16 mouse cellular contexts compared by ENCODE assay signal in genomic region chr13:103094595-103094994, GRCm38 (mm10).
A peak's percentile ranks its signal among the peaks of the same experiment; 100 is the strongest.
DNase-seq lines count a peak whose midpoint lies in the region; ATAC-seq and TF ChIP-seq lines count a peak whose summit lies in the region.
"Had no signal": no experiment of that assay in that cellular context is flagged by ENCODE, and none has a peak within 500 bp of the region (broad histone marks: within the 10 kb centered on the region; RNA-seq: fewer than 3 reads in every experiment).

No protein-coding gene starts in this region.

- intact Hi-C loops in heart, postnatal 25 days (cut with DNase I): no loop called here

- ATAC-seq in intestine, postnatal 0 days: no peak
- ATAC-seq in intestine, embryonic 16.5 days: no peak
- no peak for ATAC-seq in midbrain, embryonic 16.5 days
- no peak for ATAC-seq in midbrain, embryonic 15.5 days (replicated peaks)
- ATAC-seq in stomach, postnatal 0 days (ENCODE audit: low FRiP score, low TSS enrichment): no peak
- no peak for ATAC-seq in inflammation-experienced regulatory T-cells, adult 6 months

- no peak overlapping the region for H3K4me3 ChIP-seq in intestine, postnatal 0 days (ENCODE audit: low read depth, low read length)
- H3K4me3 ChIP-seq in intestine, embryonic 16.5 days (ENCODE audit: low read length): no peak overlapping the region
- H3K4me3 ChIP-seq in midbrain, embryonic 16.5 days (ENCODE audit: low read depth, low read length): no peak overlapping the region
- H3K4me3 ChIP-seq in midbrain, embryonic 15.5 days: no peak overlapping the region
- no peak overlapping the region for H3K4me3 ChIP-seq in stomach, postnatal 0 days (ENCODE audit: low read depth, low read length)
- H3K4me3 ChIP-seq: liver, embryonic 15.5 days had no signal

- peaks cover 8% of the 10 kb centered on the region; the same call in 1 of the 2 replicates for H3K27me3 ChIP-seq in intestine, postnatal 0 days (replicated peaks; ENCODE audit: control insufficient read depth, insufficient read depth, low read length)
- no peaks in the 10 kb centered on the region; the same call in 1 of the 2 replicates for H3K27me3 ChIP-seq in intestine, embryonic 16.5 days (replicated peaks; ENCODE audit: control insufficient read depth, insufficient read depth, low read length)
- H3K27me3 ChIP-seq in midbrain, embryonic 16.5 days (ENCODE audit: control insufficient read depth, insufficient read depth, low read depth, low read length): no peaks in the 10 kb centered on the region
- 0 out of 2 replicates have a peak, but pooled peaks cover 3% of the 10 kb centered on the region for H3K27me3 ChIP-seq in midbrain, embryonic 15.5 days (replicated peaks)
- no peaks in the 10 kb centered on the region for H3K27me3 ChIP-seq in stomach, postnatal 0 days (ENCODE audit: control insufficient read depth, insufficient read depth, low read length)

- DNase-seq in heart, adult 11 months: peak; percentile 71
- DNase-seq in heart, postnatal 25 days (ENCODE audit: low spot score): no peak
- DNase-seq in stomach, postnatal 0 days (ENCODE audit: low spot score): no peak
- DNase-seq: cerebellum, adult 8-10 months; gastrocnemius, postnatal 14 days; kidney, adult 11 months; kidney, postnatal 36 days; layer of hippocampus, postnatal 36 days; right cerebral cortex, adult 18-20 months; spleen, adult 18-20 months had no signal

- H3K4me2 ChIP-seq in intestine, postnatal 0 days (replicated peaks; ENCODE audit: low read depth): no peak overlapping the region
- H3K4me2 ChIP-seq in intestine, embryonic 16.5 days (ENCODE audit: low read depth, low read length): no peak overlapping the region
- peak overlapping the region; percentile 21 for H3K4me2 ChIP-seq in midbrain, embryonic 16.5 days (ENCODE audit: low read length)
- H3K4me2 ChIP-seq in midbrain, embryonic 15.5 days: no peak overlapping the region; the same call in 1 of the 2 replicates
- H3K4me2 ChIP-seq in stomach, postnatal 0 days (replicated peaks; ENCODE audit: low read depth): no peak overlapping the region
- H3K4me2 ChIP-seq: liver, embryonic 15.5 days had no signal

- no peaks in the 10 kb centered on the region for H3K9me3 ChIP-seq in intestine, postnatal 0 days (ENCODE audit: control insufficient read depth)
- H3K9me3 ChIP-seq in intestine, embryonic 16.5 days (ENCODE audit: control insufficient read depth, low read length): no peaks in the 10 kb centered on the region
- H3K9me3 ChIP-seq in midbrain, embryonic 16.5 days (replicated peaks; ENCODE audit: control insufficient read depth, low read length, poor library complexity, severe bottlenecking): no peaks in the 10 kb centered on the region
- H3K9me3 ChIP-seq in midbrain, embryonic 15.5 days: no peaks in the 10 kb centered on the region
- no peaks in the 10 kb centered on the region for H3K9me3 ChIP-seq in stomach, postnatal 0 days (ENCODE audit: control insufficient read depth, low read length)
- H3K9me3 ChIP-seq: liver, embryonic 15.5 days had no signal

- no peaks in the 10 kb centered on the region for H3K36me3 ChIP-seq in intestine, postnatal 0 days (ENCODE audit: control insufficient read depth, insufficient read depth)
- no peaks in the 10 kb centered on the region for H3K36me3 ChIP-seq in intestine, embryonic 16.5 days (ENCODE audit: control insufficient read depth, insufficient read depth, low read length)
- H3K36me3 ChIP-seq in midbrain, embryonic 16.5 days (ENCODE audit: control insufficient read depth, insufficient read depth, low read length): no peaks in the 10 kb centered on the region
- no peaks in the 10 kb centered on the region for H3K36me3 ChIP-seq in midbrain, embryonic 15.5 days (replicated peaks)
- no peaks in the 10 kb centered on the region for H3K36me3 ChIP-seq in stomach, postnatal 0 days (ENCODE audit: control insufficient read depth, insufficient read depth, low read length)
- H3K36me3 ChIP-seq: liver, embryonic 15.5 days had no signal

- WGBS in intestine, postnatal 0 days: 72% methylated on average over 5 of the region's 5 CpGs
- 72% methylated on average over 5 of the region's 5 CpGs for WGBS in intestine, embryonic 16.5 days
- 75% methylated on average over 5 of the region's 5 CpGs for WGBS in midbrain, embryonic 16.5 days
- WGBS in midbrain, embryonic 15.5 days: 68% methylated on average over 5 of the region's 5 CpGs
- 61% methylated on average over 5 of the region's 5 CpGs for WGBS in stomach, postnatal 0 days

- peak; percentile 29; the same call in 1 of the 2 replicates for TF ChIP-seq CTCF in intestine, postnatal 0 days (IDR thresholded peaks at IDR 0.05; ENCODE audit: low read depth)
- TF ChIP-seq CTCF in stomach, postnatal 0 days (IDR thresholded peaks at IDR 0.05; ENCODE audit: low read depth): peak; percentile 4; the same call in 1 of the 2 replicates

- no peak overlapping the region for H3K27ac ChIP-seq in intestine, postnatal 0 days (ENCODE audit: low read depth, low read length)
- H3K27ac ChIP-seq in intestine, embryonic 16.5 days (ENCODE audit: low read length): no peak overlapping the region
- H3K27ac ChIP-seq in midbrain, embryonic 16.5 days (ENCODE audit: low read length): no peak overlapping the region
- no peak overlapping the region for H3K27ac ChIP-seq in midbrain, embryonic 15.5 days
- no peak overlapping the region for H3K27ac ChIP-seq in stomach, postnatal 0 days (replicated peaks)
- H3K27ac ChIP-seq: liver, embryonic 15.5 days had no signal

- no peaks in the 10 kb centered on the region for H3K4me1 ChIP-seq in intestine, postnatal 0 days (replicated peaks; ENCODE audit: control insufficient read depth, insufficient read depth, low read length)
- H3K4me1 ChIP-seq in intestine, embryonic 16.5 days (ENCODE audit: control insufficient read depth, insufficient read depth, low read length): no peaks in the 10 kb centered on the region
- H3K4me1 ChIP-seq in midbrain, embryonic 16.5 days (ENCODE audit: control insufficient read depth, insufficient read depth, low read length): peaks cover 8% of the 10 kb centered on the region
- H3K4me1 ChIP-seq in midbrain, embryonic 15.5 days: peaks cover 17% of the 10 kb centered on the region
- no peaks in the 10 kb centered on the region for H3K4me1 ChIP-seq in stomach, postnatal 0 days (replicated peaks; ENCODE audit: control insufficient read depth, insufficient read depth)

- H3K9ac ChIP-seq in intestine, postnatal 0 days (ENCODE audit: low read depth, low read length): no peak overlapping the region
- H3K9ac ChIP-seq in intestine, embryonic 16.5 days (ENCODE audit: low read depth, low read length): no peak overlapping the region
- no peak overlapping the region for H3K9ac ChIP-seq in midbrain, embryonic 16.5 days (ENCODE audit: low read depth, low read length)
- H3K9ac ChIP-seq in midbrain, embryonic 15.5 days: no peak overlapping the region
- H3K9ac ChIP-seq in stomach, postnatal 0 days (ENCODE audit: low read length): no peak overlapping the region
- H3K9ac ChIP-seq: liver, embryonic 15.5 days had no signal

- TF ChIP-seq EP300 in stomach, postnatal 0 days (optimal IDR thresholded peaks at IDR 0.05): no peak
